Mouse (Mus musculus) CD4-positive, CD25-positive, alpha-beta regulatory T cell, adult 4 months (primary cell): ENCODE results near the gene Syt10. TPM values are rescaled to one million over a fixed set of nuclear protein-coding genes. Genes with fewer than 3 reads are reported as not detected.
"Not testable (repeated sequence)": the region's sequence is repeated elsewhere in the genome, so short reads cannot be mapped to it uniquely, and the experiment has no call there.

Source experiments
- ATAC-seq: one replicate; pipeline ENCODE4 v1.8.0; 2017
- polyA plus RNA-seq, 2 experiments: library from polyadenylated mRNA; unstranded; fragments of 100-300 nt; shearing (Covaris generic); gene quantifications; one replicate each; pipeline ENCODE4 v1.2.1; 2017

Syt10 gene
- not detected for polyA plus RNA-seq

DNA sequence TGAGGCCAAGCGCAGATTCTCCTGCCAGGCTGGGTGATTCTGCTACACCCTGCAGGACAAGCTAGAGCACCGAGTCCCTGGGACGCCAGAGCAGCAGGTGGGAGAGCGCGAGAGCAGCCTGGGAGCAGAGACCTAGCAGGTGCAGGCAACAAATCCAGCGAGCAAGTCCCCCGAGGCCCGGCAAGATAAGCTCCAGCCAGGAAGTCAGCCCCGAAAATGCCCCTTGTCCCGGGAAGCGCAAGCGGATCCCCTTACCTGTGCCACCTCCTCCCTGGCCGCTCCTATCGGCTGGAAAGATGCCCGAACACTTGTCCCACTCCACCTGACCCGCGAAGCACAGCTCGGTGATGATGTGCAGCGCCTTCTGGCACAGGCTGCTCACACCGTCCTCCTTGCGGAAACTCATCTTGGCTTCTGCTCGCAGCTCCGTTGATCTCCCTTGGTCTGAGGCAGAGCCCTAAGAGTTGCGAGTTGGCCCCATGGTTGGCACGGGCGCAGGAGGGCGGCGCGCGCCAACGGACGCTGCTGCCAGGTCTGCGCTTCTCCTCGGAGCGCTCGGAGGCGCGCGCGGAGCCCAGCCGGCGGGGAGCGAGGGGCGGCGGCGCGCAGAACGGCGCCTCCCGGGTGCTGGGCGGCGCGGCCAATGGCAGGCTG is at the start of gene Syt10:
TSS of gene Syt10 (minus strand) at position 497 of the 654 bp plus-strand sequence.
- no peak for ATAC-seq

DNA sequence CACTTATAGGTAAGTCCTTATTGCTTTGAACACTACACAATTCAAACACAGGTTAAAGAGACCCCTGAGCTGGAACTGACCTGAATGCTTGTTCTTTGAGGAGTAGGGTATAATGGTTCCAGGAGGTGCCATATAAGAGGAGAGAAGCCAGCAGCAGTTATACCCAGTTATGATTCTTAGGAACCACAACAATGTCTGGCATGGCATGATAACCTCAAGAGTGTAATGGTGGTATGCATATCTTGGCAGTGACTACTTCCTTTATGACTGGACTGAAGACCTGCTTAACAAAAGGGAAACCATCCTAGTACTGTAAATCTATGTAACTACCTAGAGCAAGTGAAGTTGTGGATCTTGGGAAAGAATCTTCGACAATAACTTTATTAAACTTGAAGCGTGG is 42.1 kb upstream of the Syt10 start:
- no peak for ATAC-seq

DNA sequence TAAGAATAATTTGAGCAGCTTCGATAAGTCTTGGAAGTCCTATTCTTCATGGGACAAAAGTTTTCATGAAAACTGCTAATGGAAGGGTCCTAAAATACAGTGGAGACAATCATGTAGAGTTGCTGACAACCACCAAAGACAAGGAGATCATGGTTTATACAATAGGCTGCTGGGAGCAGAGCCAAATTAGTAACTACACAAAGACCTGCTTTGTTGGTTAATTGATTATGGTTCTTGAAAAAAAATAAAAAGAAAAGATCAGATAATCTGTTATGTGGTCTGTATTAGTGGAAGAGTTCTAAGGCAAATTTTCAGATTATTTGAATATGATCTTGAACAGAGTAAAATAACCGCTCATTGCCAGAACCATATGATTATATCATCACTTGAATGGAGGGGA is 37.3 kb upstream of the Syt10 start:
- ATAC-seq: no peak

DNA sequence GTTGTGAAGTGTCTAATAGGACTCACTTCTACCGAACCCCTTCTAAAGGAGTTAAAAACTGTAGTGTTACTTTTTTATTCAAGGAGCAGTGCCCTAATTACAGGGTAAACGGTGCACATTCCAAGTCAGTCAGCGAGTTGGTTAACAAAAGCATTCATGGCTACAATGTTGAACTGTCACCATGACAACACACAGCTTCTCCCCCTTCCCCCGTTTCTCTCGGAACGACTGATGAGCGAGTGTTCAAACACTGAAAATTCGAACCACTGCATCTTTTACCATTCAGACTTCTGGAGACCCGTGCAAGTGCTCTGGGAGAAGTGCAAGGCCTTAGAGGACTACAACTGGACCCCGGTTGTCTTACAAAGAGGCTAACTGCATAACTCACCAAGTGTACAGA is 25.6 kb downstream of the Syt10 start:
- no peak for ATAC-seq

DNA sequence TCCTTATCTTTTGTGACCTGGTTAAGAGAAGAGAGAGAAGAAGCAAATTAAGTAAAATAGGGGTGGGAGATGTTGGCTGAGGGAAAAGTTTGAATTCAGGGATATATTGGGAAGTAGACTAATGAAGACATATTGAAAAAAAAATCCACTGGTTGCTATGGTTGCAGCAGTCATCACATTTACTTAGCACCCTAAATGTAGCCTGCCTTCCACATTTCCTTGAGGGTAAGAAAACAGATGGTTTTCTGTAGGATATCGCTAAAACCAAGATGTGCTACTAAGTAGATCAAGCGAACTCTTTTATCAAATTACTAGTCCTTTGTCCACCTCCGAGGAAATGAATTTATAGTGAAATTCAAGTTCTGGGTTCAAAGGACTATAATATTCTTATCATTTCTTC is 37.2 kb downstream of the Syt10 start:
- no peak for ATAC-seq

DNA sequence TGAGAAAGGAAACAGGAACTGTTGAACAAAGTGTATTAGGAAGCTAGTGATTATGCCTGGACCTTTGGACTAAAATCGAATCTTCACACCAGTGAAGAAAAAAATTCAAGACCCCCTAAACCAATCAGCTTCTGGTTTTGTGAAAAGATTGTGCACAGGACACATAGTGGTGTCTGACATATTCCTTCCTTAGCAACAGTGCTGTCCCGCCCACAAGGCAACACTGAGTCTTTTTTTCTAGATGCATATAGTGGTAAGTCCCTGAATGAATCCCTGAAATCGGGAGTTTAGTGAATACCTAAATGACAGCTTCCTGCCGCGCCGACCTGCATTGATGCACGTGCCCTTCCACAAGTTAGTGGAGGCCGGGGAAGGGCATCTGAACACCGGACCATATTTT is 61.7 kb downstream of the Syt10 start:
- ATAC-seq: no peak

DNA sequence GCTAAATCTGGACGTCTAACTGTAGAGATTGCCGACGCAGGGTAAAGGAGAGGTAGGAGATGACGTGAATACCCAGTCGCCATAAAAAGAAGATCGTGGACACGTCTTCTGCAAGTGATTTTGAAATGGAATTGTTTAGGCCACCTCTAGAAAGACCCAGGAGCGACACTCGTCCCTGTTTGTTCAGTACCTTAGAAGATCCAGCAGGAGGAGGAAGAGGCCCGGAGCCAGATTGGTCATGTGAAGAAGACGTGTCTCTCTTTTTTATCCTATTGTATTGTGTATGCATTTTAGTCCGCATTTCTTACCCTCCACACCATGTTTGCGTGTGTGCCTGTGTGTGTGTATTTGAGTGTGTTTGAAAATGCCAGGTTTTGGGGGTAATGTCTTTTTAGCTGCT is 75.6 kb downstream of the Syt10 start:
- ATAC-seq: not testable (repeated sequence)

DNA sequence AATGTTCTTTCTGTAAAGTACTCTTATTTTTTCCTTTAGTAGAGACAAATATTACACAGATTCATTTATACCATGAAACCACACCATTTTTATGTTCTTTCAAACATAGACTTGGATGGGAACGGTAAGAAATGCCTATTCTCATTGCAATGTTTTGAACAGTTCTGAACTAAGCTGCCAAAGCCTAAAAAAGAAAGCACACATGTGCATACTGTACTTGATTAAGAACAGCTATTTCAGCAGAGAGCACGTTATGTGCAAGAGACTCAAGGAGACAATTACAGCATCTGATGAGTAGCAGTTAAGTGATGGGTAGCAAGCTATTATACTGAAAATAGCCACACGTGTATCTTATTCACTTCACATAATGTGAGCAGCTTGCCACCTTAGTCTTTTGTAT is 108.0 kb downstream of the Syt10 start:
- no peak for ATAC-seq

Other genes starting within 250 kb of the Syt10 start
- 1 to 10 TPM; 1.3 to 2.2 TPM for gene Rabl2, start 249.9 kb downstream of the Syt10 start, polyA plus RNA-seq